Mouse (Mus musculus): Measurements from ENCODE around the gene Fgfr2. TPM values are rescaled to one million over a fixed set of nuclear protein-coding genes. Genes with fewer than 3 reads are reported as not detected.

Gene Fgfr2
- total and polyA plus RNA-seq, 2 experiments from 2014 or later, result 17.1 to 47.6 TPM

DNA sequence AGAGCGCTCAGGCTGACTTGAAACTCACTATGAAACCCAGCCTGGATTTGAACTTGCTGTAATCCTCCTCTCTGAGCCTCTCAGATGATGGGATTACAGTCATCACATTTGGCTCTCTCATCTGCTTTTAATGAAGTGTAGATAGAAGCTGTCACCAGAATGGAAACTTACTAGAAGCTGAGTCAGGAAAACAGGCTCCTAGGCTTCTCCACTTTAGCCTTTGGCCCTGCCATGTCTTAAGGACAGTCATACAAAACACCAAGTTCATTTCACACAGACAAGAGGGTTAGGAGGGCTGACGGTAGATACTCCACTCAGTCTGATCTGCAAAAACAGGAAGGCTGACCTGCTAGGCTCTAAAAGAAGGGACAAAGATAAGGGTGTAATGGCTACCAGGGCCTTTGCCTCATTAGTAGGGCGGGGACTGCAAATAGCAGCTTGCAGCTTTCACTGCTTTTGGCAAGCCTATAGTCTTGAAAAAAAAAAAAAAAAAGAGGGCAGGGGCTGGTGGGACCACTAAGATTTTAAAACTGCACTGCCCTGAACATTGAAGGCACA lies 357.4 kb downstream of the Fgfr2 start:
- 60% methylated on average over 3 of the region's 3 CpGs for whole genome bisulfite sequencing
- DNase-seq, result no peak

GRCm38 (mm10) chr7:132764896-132765491 lies 358.2 kb downstream of the Fgfr2 start:
- no peak overlapping the region for H3K4me2 ChIP-seq (ENCODE audit: low read depth)
- ATAC-seq, result no peak

More for the DNA sequence above, 357.4 kb downstream of the Fgfr2 start:
- Histone ChIP-seq H3K4me1 (ENCODE audit: insufficient read depth) (peaks cover 13% of the 10 kb centered on the region; the same call in 1 of the 2 replicates), H3K9me3 (ENCODE audit: low read length) (no peaks in the 10 kb centered on the region), H3K4me3 (ENCODE audit: low read depth, low read length) (no peak overlapping the region), H3K9ac (no peak overlapping the region), H3K27me3 (ENCODE audit: insufficient read depth, low read length) (no peaks in the 10 kb centered on the region), H3K27ac (ENCODE audit: low read depth, low read length) (no peak overlapping the region), H3K4me2 (ENCODE audit: low read depth) (no peak overlapping the region), H3K36me3 (ENCODE audit: insufficient read depth) (no peaks in the 10 kb centered on the region)
- ATAC-seq, result no peak
- no peak for TF ChIP-seq CTCF (IDR thresholded peaks at IDR 0.05; ENCODE audit: low read depth)

DNA sequence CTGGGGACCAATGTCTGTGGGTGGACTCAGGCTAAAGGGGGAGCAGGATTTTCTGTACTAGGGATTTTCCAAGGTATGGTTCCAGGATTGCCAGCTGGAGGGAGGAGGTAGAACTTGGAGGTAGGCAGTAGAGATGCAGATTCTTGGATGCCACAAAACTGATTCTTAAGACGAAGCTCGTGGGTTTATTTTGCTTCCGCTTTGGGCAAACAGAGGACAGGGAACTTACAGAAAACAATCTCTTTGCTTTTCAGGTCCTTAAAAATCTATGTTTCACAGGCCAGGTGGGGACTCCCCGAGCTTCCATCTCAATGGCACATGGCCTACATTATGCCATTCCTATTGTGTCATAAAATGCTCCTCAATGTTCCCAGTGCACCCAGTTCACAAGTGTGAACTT lies 358.8 kb downstream of the Fgfr2 start:
- Histone ChIP-seq H3K27me3 (ENCODE audit: insufficient read depth, low read length) (no peaks in the 10 kb centered on the region), H3K4me1 (ENCODE audit: insufficient read depth) (peaks cover 13% of the 10 kb centered on the region; the same call in 1 of the 2 replicates), H3K9ac (no peak overlapping the region), H3K9me3 (ENCODE audit: low read length) (no peaks in the 10 kb centered on the region), H3K36me3 (ENCODE audit: insufficient read depth) (peaks cover 3% of the 10 kb centered on the region; the same call in 1 of the 2 replicates), H3K4me3 (ENCODE audit: low read depth, low read length) (no peak overlapping the region), H3K27ac (ENCODE audit: low read depth, low read length) (no peak overlapping the region), H3K4me2 (ENCODE audit: low read depth) (no peak overlapping the region)
- no peak for TF ChIP-seq CTCF (IDR thresholded peaks at IDR 0.05; ENCODE audit: low read depth)
- ATAC-seq (no peak), DNase-seq (no peak)
- 82% methylated on average over 4 of the region's 4 CpGs for WGBS

More at GRCm38 (mm10) chr7:132764896-132765491, 358.2 kb downstream of the Fgfr2 start:
- TF ChIP-seq CTCF (IDR thresholded peaks at IDR 0.05; ENCODE audit: low read depth), result no peak
- Histone ChIP-seq H3K27me3 (ENCODE audit: insufficient read depth, low read length) (no peaks in the 10 kb centered on the region), H3K4me1 (ENCODE audit: insufficient read depth) (peaks cover 13% of the 10 kb centered on the region; the same call in 1 of the 2 replicates), H3K27ac (ENCODE audit: low read depth, low read length) (no peak overlapping the region), H3K9ac (no peak overlapping the region), H3K9me3 (ENCODE audit: low read length) (no peaks in the 10 kb centered on the region), H3K4me3 (ENCODE audit: low read depth, low read length) (no peak overlapping the region), H3K36me3 (ENCODE audit: insufficient read depth) (no peaks in the 10 kb centered on the region)
- DNase-seq, result no peak
- WGBS, result 82% methylated on average over 4 of the region's 4 CpGs

- no peak overlapping the region for H3K27ac ChIP-seq (ENCODE audit: low read depth, low read length)
- no peaks in the 10 kb centered on the region for H3K27me3 ChIP-seq (ENCODE audit: insufficient read depth, low read length)
- no peaks in the 10 kb centered on the region for H3K9me3 ChIP-seq (ENCODE audit: low read length)
- H3K4me1 ChIP-seq (ENCODE audit: insufficient read depth), result peaks cover 13% of the 10 kb centered on the region; the same call in 1 of the 2 replicates
- H3K4me2 ChIP-seq (ENCODE audit: low read depth), result no peak overlapping the region
- no peak overlapping the region for H3K9ac ChIP-seq
- H3K4me3 ChIP-seq (ENCODE audit: low read depth, low read length), result no peak overlapping the region
- WGBS, result 90% methylated on average over 5 of the region's 5 CpGs
- peaks cover 5% of the 10 kb centered on the region; the same call in 1 of the 2 replicates for H3K36me3 ChIP-seq (ENCODE audit: insufficient read depth)
- no peak for DNase-seq
- no peak for ATAC-seq
- no peak for TF ChIP-seq CTCF (IDR thresholded peaks at IDR 0.05; ENCODE audit: low read depth)
Measured at GRCm38 (mm10) chr7:132763911-132764310, 359.2 kb downstream of the Fgfr2 start.

DNA sequence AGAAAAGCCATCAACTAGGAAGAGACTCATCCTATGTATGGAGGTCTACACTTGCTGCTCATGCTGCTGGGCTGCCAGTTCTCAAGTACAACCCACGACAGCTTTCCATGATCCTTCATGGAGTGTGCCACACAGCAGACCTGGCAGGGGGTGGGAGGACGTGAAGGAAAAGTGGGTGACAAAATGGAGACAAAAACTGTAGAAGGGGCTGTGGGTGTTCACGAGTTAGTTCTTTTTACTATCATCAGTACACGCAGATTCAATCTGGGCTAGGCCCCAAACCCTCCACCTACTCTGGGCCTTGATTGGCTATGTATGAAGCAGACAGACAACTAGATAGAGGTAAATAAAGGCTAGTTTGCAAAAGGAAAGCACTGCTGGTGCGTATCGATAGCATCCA lies 359.8 kb downstream of the Fgfr2 start:
- H3K36me3 ChIP-seq (ENCODE audit: insufficient read depth), result peaks cover 5% of the 10 kb centered on the region; the same call in 1 of the 2 replicates
- WGBS, result 94% methylated on average over 6 of the region's 6 CpGs
- DNase-seq (no peak), ATAC-seq (no peak)
- no peak overlapping the region for H3K4me3 ChIP-seq (ENCODE audit: low read depth, low read length)
- H3K4me1 ChIP-seq (ENCODE audit: insufficient read depth), result peaks cover 13% of the 10 kb centered on the region; the same call in 1 of the 2 replicates
- no peaks in the 10 kb centered on the region for H3K27me3 ChIP-seq (ENCODE audit: insufficient read depth, low read length)
- no peak for TF ChIP-seq CTCF (IDR thresholded peaks at IDR 0.05; ENCODE audit: low read depth)
- H3K4me2 ChIP-seq (ENCODE audit: low read depth), result no peak overlapping the region
- no peaks in the 10 kb centered on the region for H3K9me3 ChIP-seq (ENCODE audit: low read length)
- H3K27ac ChIP-seq (ENCODE audit: low read depth, low read length), result no peak overlapping the region
- H3K9ac ChIP-seq, result no peak overlapping the region

DNA sequence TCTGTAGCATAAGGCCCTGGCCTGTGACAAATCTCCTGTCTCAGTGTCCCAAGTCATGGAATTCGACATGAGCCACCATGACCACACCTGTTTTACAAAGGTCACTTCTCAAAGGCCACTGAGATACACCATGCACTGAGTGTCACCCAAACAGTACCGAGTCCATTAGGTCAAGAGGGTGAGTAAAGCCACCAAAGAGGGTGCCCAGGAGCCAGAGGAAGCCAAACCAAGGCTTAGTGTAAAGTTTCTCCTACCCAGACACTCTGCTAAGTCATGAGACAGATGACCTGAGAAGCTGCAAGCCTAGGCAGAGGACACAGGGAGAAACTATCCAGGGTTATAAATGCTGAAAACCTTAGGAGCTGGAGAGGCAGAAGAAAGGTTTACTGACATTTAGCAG lies 361.7 kb downstream of the Fgfr2 start:
- DNase-seq, result no peak
- no peaks in the 10 kb centered on the region for H3K27me3 ChIP-seq (ENCODE audit: insufficient read depth, low read length)
- no peak overlapping the region for H3K27ac ChIP-seq (ENCODE audit: low read depth, low read length)
- H3K4me1 ChIP-seq (ENCODE audit: insufficient read depth), result 0 out of 2 replicates have a peak, but pooled peaks cover 1% of the 10 kb centered on the region
- H3K4me2 ChIP-seq (ENCODE audit: low read depth), result no peak overlapping the region
- H3K36me3 ChIP-seq (ENCODE audit: insufficient read depth), result peaks cover 9% of the 10 kb centered on the region
- TF ChIP-seq CTCF (IDR thresholded peaks at IDR 0.05; ENCODE audit: low read depth), result no peak
- H3K9ac ChIP-seq, result no peak overlapping the region
- ATAC-seq, result no peak
- 91% methylated on average over 2 of the region's 2 CpGs for WGBS
- no peak overlapping the region for H3K4me3 ChIP-seq (ENCODE audit: low read depth, low read length)
- H3K9me3 ChIP-seq (ENCODE audit: low read length), result no peaks in the 10 kb centered on the region

GRCm38 (mm10) chr7:132760589-132761180 lies 362.5 kb downstream of the Fgfr2 start:
- Histone ChIP-seq H3K4me2 (ENCODE audit: low read depth) (no peak overlapping the region), H3K9me3 (ENCODE audit: low read length) (no peaks in the 10 kb centered on the region), H3K4me3 (ENCODE audit: low read depth, low read length) (no peak overlapping the region), H3K27ac (ENCODE audit: low read depth, low read length) (peak overlapping the region; percentile 40; the same call in 1 of the 2 replicates), H3K9ac (no peak overlapping the region), H3K4me1 (ENCODE audit: insufficient read depth) (no peaks in the 10 kb centered on the region), H3K27me3 (ENCODE audit: insufficient read depth, low read length) (no peaks in the 10 kb centered on the region), H3K36me3 (ENCODE audit: insufficient read depth) (peaks cover 9% of the 10 kb centered on the region)
- no peak for ATAC-seq
- TF ChIP-seq CTCF (IDR thresholded peaks at IDR 0.05; ENCODE audit: low read depth), result no peak
- DNase-seq, result no peak
- 89% methylated on average over 6 of the region's 6 CpGs for WGBS

All from forebrain, postnatal 0 days (tissue).